Mouse (Mus musculus): Measurements from ENCODE around the gene Exosc10.

GRCm38 (mm10) chr4:148598826-148599225 lies 40.6 kb downstream of the Exosc10 start:
- TF ChIP-seq CTCF (IDR thresholded peaks at IDR 0.05; ENCODE audit: low read depth, low read length) (no peak), POLR2A (IDR thresholded peaks at IDR 0.05; ENCODE audit: borderline replicate concordance, low read depth, low read length) (no peak)

Measured in bone marrow macrophage, adult 2 months (primary cell).